Mouse (Mus musculus) midbrain, postnatal 0 days (tissue): ENCODE results near the gene Fbxl17. TPM values are rescaled to one million over a fixed set of nuclear protein-coding genes. Genes with fewer than 3 reads are reported as not detected.
A peak's percentile ranks its signal among the peaks of the same experiment; 100 is the strongest.

Source experiments
- ATAC-seq: fragments of 200-750 bp; cut with Nextera tagmentation; 2 replicates; pipeline ENCODE4 v1.8.0; 2017; ENCODE audit warnings: moderate number of reproducible peaks, mild to moderate bottlenecking, moderate TSS enrichment, moderate library complexity; ENCODE audit not compliant: low FRiP score
- DNase-seq: peaks from one replicate; pipeline ENCODE4 v3.0.0-alpha.2; 2015; ENCODE audit warnings: low spot score
- H3K27ac ChIP-seq: fragments of 300-500 bp; sonication (generic); 2 replicates; pipeline ENCODE4 v1.5.1; 2014; ENCODE audit warnings: low read depth, mild to moderate bottlenecking, low read length, mixed read lengths
- H3K27me3 ChIP-seq: fragments of 300-500 bp; sonication (generic); 2 replicates; pipeline ENCODE4 v1.6.1; 2014; ENCODE audit warnings: low read length, control low read depth, mixed read lengths; ENCODE audit not compliant: insufficient read depth
- H3K36me3 ChIP-seq: fragments of 300-500 bp; sonication (generic); 2 replicates; pipeline ENCODE4 v1.6.1; 2014; ENCODE audit warnings: low read length, control low read depth, mixed read lengths; ENCODE audit not compliant: insufficient read depth
- H3K4me1 ChIP-seq: fragments of 300-500 bp; sonication (generic); 2 replicates; pipeline ENCODE4 v1.6.1; 2014; ENCODE audit warnings: mild to moderate bottlenecking, control low read depth, antibody characterized with exemption, low read length, mixed read lengths; ENCODE audit not compliant: insufficient read depth
- H3K4me2 ChIP-seq: fragments of 300-500 bp; sonication (generic); 2 replicates; pipeline ENCODE4 v1.6.1; 2014; ENCODE audit warnings: low read depth, mild to moderate bottlenecking, low read length, mixed read lengths; ENCODE audit not compliant: poor library complexity, severe bottlenecking
- H3K4me3 ChIP-seq: fragments of 300-500 bp; sonication (generic); 2 replicates; pipeline ENCODE4 v1.5.1; 2014; ENCODE audit warnings: low read depth, mild to moderate bottlenecking, low read length, moderate library complexity
- H3K9ac ChIP-seq: fragments of 300-500 bp; sonication (generic); replicated peaks from 2 replicates; pipeline ENCODE4 v1.6.1; 2014; ENCODE audit warnings: mild to moderate bottlenecking, low read length, moderate library complexity, mixed read lengths; ENCODE audit not compliant: poor library complexity, severe bottlenecking
- H3K9me3 ChIP-seq: fragments of 300-500 bp; sonication (generic); 2 replicates; pipeline ENCODE4 v1.6.1; 2016; ENCODE audit warnings: low read length, control low read depth
- CTCF ChIP-seq: IDR thresholded peaks from 2 replicates; pipeline ENCODE4 v1.5.1; 2016; ENCODE audit warnings: antibody characterized with exemption, mild to moderate bottlenecking
- WGBS: fragments of 180-500 bp; shearing (Covaris S2); extraction: QIAGEN DNeasy Blood & Tissue Kit; methylation state at CpG from one replicate; pipeline ENCODE4 v1.1.7; 2014; 5-methylcytosine and 5-hydroxymethylcytosine counted together
- polyA plus RNA-seq: library from polyadenylated mRNA; unstranded; fragments of >200 nt; fragmentation: Nextera tagmentation; extraction: Ambion mirVana; gene quantifications from 2 replicates; pipeline ENCODE4 v1.2.1, GENCODE M21; 2015
- total RNA-seq: library from RNA; depleted of rRNA; stranded (reverse); fragments of >200 nt; gene quantifications from 2 replicates; pipeline ENCODE4 v1.2.3, GENCODE M21; 2014

Gene Fbxl17
- total and polyA plus RNA-seq, 2 experiments from 2014 or later: 16.6 to 39.2 TPM

- no peak for ATAC-seq
- no peaks in the 10 kb centered on the region for H3K27me3 ChIP-seq
- H3K9ac ChIP-seq: no peak overlapping the region
- TF ChIP-seq CTCF: no peak
- no peaks in the 10 kb centered on the region for H3K9me3 ChIP-seq
- H3K4me1 ChIP-seq: no peaks in the 10 kb centered on the region
- no peak overlapping the region for H3K27ac ChIP-seq
- no peak overlapping the region for H3K4me2 ChIP-seq
- no peak for DNase-seq
- WGBS: 90% methylated on average over 8 of the region's 8 CpGs
- no peak overlapping the region for H3K4me3 ChIP-seq
- no peaks in the 10 kb centered on the region for H3K36me3 ChIP-seq
These were observed 310.5 kb downstream of the Fbxl17 start for GRCm38 (mm10) chr17:63189274-63189673.

- Histone ChIP-seq H3K9ac (no peak overlapping the region), H3K4me1 (no peaks in the 10 kb centered on the region), H3K27ac (no peak overlapping the region), H3K4me2 (peak overlapping the region; percentile 20; the same call in 1 of the 2 replicates), H3K36me3 (no peaks in the 10 kb centered on the region), H3K4me3 (no peak overlapping the region), H3K27me3 (no peaks in the 10 kb centered on the region), H3K9me3 (no peaks in the 10 kb centered on the region)
- WGBS: 20% methylated on average over 9 of the region's 9 CpGs
- no peak for ATAC-seq
- DNase-seq: peak; percentile 62
- TF ChIP-seq CTCF: no peak
These were observed 314.3 kb downstream of the Fbxl17 start for GRCm38 (mm10) chr17:63185531-63185930.

- Histone ChIP-seq H3K9me3 (no peaks in the 10 kb centered on the region), H3K27ac (no peak overlapping the region), H3K27me3 (no peaks in the 10 kb centered on the region), H3K4me2 (no peak overlapping the region), H3K4me1 (no peaks in the 10 kb centered on the region), H3K4me3 (no peak overlapping the region), H3K36me3 (no peaks in the 10 kb centered on the region), H3K9ac (no peak overlapping the region)
- WGBS: 43% methylated on average over 10 of the region's 10 CpGs
- DNase-seq: no peak
- no peak for ATAC-seq
- no peak for TF ChIP-seq CTCF
These were observed 314.8 kb downstream of the Fbxl17 start for GRCm38 (mm10) chr17:63184844-63185504.

GRCm38 (mm10) chr17:63183431-63183830, 316.4 kb downstream of the Fbxl17 start:
- ATAC-seq (no peak), DNase-seq (no peak)
- Histone ChIP-seq H3K4me3 (no peak overlapping the region), H3K36me3 (no peaks in the 10 kb centered on the region), H3K4me2 (no peak overlapping the region), H3K9me3 (no peaks in the 10 kb centered on the region), H3K9ac (no peak overlapping the region), H3K27ac (no peak overlapping the region), H3K4me1 (no peaks in the 10 kb centered on the region), H3K27me3 (no peaks in the 10 kb centered on the region)
- no peak for TF ChIP-seq CTCF
- 80% methylated on average over 3 of the region's 3 CpGs for WGBS

- WGBS: 89% methylated on average over 5 of the region's 5 CpGs
- no peak for TF ChIP-seq CTCF
- H3K27me3 ChIP-seq: no peaks in the 10 kb centered on the region
- H3K4me3 ChIP-seq: no peak overlapping the region
- no peak overlapping the region for H3K4me2 ChIP-seq
- no peaks in the 10 kb centered on the region for H3K9me3 ChIP-seq
- ATAC-seq: no peak
- H3K27ac ChIP-seq: no peak overlapping the region
- DNase-seq: no peak
- no peak overlapping the region for H3K9ac ChIP-seq
- H3K36me3 ChIP-seq: no peaks in the 10 kb centered on the region
- no peaks in the 10 kb centered on the region for H3K4me1 ChIP-seq
These were observed 318.2 kb downstream of the Fbxl17 start for GRCm38 (mm10) chr17:63181661-63182060.

- Histone ChIP-seq H3K4me3 (no peak overlapping the region), H3K36me3 (no peaks in the 10 kb centered on the region), H3K9me3 (no peaks in the 10 kb centered on the region), H3K27ac (no peak overlapping the region), H3K9ac (no peak overlapping the region), H3K4me1 (0 out of 2 replicates have a peak, but pooled peaks cover 4% of the 10 kb centered on the region), H3K27me3 (no peaks in the 10 kb centered on the region), H3K4me2 (no peak overlapping the region)
- no peak for TF ChIP-seq CTCF
- no peak for DNase-seq
- WGBS: 86% methylated on average over 3 of the region's 3 CpGs
- no peak for ATAC-seq
These were observed 319.8 kb downstream of the Fbxl17 start for GRCm38 (mm10) chr17:63180042-63180441.
